Mouse (Mus musculus) thymus, postnatal 14 days (tissue): Measurements from ENCODE around the gene Psd.

Experiments used
- DNase-seq: peaks from one replicate; pipeline ENCODE4 v3.0.0; 2021

The Psd gene

DNA sequence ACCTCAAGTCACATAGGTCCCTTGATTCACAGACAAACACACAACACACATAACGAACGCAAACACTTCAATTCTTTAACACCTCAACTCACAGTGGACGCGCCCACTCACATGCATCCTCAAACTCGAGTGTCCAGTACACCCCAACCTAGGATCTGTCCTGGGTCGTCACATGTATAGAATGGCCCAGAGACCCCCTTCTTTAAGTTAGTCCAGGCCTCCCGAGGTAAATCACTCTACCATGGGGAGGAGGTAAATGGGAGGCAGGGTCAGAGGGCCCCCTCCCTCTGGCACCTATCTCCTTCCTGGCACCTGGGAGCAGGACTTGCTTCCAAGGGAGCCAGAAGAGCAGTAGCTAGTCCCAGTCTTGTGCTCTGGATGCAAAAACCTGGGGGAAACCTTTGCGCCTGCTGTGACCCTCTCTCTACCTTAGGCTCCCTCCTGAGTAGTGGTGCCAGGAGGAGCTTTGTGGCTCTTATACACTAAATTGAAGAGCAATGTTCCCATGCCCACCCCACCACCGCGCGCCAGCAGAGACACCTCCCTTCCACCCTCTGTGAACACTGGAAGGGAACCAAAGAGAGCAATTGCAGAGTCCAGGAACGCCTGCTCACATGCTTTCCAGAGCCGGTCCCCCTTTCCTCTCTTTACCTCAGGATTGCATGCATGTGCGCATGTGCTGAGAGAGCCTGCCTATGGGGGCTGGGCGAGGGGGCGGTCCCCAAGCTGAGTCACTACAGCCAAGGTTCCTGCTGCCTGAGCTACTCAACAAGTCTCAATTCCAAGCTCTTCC lies 8.2 kb downstream of the Psd start:
- no peak for DNase-seq

DNA sequence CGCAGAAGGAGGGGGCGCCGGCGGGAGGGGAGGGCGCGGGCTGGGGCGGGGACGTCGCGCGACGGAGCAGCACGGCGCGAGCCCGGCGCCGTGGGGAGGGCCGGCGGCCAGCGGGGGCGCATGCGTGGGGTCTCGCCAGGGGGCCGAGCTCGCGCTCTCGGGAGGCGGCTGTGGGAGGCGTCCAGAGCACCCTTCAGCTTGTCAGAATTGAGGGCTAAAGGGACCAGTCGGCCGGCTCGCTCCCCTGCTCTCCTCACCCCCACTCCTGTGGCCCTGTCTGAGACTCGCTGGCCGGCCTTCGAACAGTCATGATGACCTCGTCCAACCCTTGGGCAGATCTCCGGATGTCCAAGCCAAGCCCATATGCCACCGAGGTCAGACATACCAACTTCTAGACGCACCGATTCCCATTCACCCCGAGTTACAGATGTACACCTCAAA lies 8.9 kb downstream of the Psd start:
- DNase-seq, result no peak

DNA sequence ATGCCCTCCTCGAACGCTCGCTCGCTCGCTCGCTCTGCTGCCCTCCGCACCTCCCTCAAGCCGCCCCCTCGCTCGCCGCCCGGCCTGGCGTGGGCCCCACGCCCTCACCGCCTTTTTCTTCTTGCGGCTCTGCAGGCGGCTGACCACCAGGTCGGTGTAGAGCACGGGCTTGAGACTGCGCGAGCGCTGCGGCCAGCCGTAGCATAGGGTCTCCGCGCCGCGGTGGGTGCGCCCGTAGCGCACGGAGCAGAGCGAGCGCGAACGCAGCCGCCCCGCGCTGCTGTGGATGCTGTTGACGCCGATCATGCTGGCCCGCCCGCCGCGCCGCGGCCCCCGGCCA lies 9.4 kb downstream of the Psd start:
- no peak for DNase-seq

- no peak for DNase-seq
Observed at GRCm38 (mm10) chr19:46316846-46317545, 10.0 kb downstream of the Psd start.

DNA sequence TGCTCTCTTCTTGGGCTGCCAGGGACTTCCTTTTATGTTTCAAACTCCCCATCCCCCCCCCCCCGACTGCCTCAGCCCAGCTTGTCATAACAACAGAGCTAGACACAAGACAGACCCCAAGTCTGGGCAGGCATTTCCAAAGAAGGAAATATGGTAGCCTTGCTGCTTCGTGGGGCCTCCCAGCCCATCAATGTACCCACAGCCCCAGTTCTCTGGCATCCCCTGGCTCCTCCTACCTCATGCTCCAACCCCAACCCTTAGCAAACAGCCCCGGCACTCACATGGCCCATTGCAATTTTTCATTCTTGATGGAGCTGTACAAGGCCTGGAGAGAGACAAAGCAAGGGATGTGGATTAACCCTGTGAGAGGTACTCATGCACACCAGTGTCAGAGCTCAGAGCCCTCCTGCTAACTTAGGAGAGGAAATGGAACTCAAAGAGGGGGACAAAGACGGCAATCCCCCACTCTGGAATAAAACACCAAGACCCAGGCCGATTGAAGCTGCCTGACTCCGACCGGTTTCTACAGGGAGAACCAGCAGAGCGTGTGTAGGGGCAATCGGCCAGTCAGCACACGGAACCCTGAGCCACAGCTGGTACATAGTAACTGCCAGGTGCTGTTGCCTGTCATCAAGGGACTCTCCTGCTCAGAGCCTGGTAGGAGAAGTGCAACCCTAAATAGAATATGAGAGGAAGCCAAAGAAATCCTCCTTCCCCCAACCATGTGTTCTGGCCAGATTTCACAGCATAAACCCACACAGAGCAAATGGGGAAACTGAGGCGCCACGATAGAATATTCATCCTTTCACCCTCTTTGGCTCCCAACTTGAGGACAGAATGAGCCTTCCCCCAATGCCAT lies 11.0 kb downstream of the Psd start:
- DNase-seq, result no peak

DNA sequence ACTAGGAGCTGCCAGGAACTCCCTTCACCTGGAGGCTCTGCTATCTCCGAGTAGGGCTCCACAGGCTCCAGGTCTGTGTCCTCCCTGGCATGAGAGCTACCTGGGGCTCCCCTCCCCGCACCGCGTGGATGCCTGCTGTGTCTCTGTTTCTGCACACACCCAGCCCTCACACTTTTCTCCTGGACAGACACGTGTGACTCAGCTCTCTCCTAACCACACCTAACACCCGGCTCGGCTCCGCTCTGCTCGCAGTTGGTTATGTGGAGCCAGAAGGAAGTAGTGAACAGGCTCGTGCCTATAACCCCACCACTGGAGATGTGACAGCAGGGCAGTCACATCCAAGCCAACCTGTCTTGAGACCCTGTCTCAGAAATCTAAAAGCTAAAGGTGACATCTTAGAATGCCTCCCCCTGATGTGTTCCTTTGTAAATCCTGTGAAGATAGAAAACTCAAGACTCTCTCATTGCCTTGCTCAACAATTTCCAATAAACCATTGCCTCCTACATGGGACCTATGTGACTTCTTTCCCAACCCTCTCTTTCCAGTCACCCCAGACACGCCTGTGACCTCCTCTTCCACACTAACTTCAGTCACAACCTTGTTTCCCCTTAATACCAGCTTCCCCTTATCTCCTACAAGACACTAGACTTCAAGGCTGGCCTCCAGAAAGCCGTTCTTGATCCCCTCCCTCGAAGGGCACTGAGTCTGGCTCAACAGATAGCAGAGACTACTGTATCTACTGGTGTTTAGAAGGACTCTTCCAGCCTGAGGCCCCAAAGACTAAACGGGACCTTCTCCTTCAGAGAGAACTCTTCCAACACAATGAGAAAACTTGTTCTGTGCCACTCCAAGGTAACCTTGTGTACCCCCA lies 11.8 kb downstream of the Psd start:
- DNase-seq, result peak; percentile 2

GRCm38 (mm10) chr19:46314151-46314601 lies 12.8 kb downstream of the Psd start:
- DNase-seq, result no peak

DNA sequence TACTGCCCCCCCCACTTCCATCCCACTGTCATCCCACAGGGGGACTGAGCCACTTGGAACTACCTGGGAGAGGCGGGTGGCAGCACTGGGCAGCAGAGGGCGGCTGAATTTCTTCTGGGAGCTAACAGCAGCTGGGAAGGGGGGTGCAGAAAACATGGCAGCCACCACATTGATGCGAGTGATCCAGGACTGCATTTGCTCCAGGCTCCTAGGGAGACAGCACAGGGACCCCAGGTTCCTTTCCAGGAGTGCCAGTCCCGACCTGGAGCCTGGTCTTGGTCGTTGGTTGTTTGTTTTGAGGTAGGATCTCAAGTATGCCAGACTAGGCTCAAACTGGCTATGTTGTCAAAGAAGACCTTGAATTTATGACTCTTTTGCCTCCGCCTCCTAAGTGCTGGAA lies 13.4 kb downstream of the Psd start:
- peak; percentile 2 for DNase-seq

- peak; percentile 3 for DNase-seq
Observed at GRCm38 (mm10) chr19:46313116-46313515, 13.8 kb downstream of the Psd start.

GRCm38 (mm10) chr19:46312566-46312965 lies 14.4 kb downstream of the Psd start:
- DNase-seq, result no peak

- DNase-seq, result no peak
Observed at GRCm38 (mm10) chr19:46311341-46311740, 15.6 kb downstream of the Psd start.

DNA sequence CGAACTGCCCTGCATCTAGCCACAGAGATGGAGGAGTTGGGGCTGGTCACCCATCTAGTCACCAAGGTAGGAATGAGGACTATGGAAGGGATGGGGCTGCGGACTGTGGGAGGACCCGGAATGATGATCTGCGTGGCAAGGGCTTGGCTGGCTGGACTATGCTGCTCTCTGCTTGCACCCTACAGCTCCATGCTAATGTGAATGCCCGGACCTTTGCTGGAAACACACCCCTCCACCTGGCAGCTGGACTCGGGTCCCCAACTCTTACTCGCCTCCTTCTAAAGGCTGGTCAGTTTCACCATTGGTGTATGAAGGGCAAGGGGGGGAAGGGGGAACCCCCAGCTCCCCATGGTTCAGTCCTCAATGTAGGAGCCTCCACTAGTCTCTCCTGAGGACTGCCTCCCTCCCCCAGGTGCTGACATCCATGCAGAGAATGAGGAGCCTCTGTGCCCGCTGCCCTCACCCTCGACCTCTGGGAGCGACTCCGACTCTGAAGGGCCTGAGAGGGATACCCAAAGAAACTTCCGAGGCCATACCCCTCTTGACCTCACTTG lies 16.6 kb downstream of the Psd start:
- DNase-seq, result peak; percentile 3

DNA sequence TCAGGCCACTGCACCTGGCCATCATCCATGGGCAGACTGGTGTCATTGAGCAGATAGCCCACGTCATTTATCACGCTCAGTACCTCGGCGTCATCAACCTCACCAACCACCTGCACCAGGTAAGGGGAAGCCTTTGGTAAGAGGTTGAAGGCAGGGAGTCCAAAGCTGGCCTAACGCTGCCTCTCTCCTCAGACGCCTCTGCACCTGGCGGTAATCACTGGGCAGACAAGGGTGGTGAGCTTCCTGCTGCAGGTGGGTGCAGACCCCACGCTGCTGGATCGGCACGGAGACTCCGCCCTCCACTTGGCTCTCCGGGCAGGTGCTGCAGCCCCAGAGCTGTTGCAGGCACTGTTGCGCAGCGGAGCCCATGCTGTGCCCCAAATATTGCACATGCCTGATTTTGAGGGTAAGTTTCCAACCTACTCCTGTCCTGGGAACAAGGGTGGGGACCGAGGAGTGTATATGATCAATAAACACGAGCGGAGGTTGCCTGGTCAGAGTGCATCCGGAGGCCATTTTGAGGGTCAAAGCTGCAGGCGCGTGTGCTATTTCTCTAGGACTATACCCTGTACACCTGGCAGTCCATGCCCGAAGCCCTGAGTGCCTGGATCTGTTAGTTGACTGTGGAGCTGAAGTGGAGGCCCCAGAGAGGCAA lies 17.2 kb downstream of the Psd start:
- DNase-seq, result peak; percentile 1

DNA sequence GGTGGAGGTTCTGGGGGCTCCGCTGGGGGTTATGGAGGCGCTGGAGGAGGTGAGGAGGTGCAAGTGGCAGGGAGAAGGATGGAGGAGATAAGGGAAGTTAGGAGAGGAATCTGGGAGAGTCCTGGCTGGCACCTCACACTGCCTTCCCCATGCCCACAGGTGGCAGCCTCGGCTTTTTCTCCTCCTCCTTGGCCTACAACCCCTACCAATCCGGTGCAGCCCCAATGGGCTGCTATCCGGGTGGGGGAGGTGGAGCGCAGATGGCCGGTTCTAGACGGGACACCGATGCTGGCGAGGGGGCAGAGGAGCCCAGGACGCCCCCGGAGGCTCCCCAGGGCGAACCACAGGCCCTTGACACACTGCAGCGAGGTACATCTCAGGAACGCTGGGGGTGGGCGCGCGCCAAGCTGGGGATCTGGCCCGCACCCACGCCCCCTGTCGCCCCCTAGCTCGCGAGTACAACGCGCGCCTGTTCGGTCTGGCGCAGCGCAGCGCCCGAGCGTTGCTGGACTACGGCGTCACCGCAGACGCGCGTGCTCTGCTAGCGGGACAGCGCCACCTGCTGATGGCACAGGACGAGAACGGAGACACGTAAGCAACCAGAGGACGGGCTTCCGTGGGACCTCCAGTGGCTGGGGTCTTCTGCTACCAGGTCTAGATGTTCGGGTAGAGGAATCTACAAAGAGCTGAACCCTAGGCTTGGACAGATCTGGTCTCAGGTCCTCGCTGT lies 18.1 kb downstream of the Psd start:
- DNase-seq, result peak; percentile 91

- no peak for DNase-seq
Observed at GRCm38 (mm10) chr19:46308303-46308702, 18.7 kb downstream of the Psd start.

DNA sequence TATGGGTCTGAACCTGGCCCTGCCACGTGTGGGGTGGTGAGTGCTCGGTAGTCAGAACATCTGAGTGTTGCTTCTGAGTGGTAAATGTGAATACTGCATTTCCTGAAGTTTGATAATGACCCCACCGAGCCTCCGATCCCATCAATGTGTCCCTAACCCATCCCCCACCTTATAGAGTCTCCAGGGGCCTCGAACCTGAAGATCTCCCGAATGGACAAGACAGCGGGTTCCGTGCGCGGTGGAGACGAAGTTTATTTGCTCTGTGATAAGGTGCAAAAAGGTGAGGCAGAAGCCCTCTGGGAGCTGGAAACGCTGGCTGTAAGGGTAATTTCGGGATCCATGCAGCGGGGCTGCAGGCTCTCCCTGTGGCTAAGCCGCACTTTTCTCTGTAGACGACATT lies 19.2 kb downstream of the Psd start:
- DNase-seq, result no peak

DNA sequence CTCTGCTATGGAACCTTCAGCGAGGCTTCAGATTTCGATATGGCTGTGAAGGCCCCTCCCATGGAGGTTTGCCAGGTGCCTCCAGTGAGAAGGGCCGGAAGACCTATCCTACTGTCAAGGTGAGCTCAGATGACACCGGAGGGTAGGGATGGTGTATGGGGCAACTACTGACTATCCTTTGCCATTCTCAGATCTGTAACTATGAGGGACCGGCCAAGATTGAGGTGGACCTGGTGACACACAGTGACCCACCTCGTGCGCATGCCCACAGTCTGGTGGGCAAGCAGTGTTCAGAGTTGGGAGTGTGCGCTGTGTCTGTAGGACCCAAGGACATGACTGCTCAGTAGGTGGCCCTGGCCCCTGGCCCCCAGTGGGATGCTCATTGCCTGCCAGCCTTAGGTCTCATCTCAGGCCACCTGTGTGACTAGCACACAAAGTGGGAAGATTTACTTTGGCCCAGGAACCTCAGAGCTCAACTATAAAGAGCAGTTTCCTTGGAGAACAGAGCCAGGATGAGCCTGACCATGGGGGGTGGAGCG lies 20.1 kb downstream of the Psd start:
- DNase-seq, result no peak

- no peak for DNase-seq
Observed at GRCm38 (mm10) chr19:46306268-46306610, 20.7 kb downstream of the Psd start.

DNA sequence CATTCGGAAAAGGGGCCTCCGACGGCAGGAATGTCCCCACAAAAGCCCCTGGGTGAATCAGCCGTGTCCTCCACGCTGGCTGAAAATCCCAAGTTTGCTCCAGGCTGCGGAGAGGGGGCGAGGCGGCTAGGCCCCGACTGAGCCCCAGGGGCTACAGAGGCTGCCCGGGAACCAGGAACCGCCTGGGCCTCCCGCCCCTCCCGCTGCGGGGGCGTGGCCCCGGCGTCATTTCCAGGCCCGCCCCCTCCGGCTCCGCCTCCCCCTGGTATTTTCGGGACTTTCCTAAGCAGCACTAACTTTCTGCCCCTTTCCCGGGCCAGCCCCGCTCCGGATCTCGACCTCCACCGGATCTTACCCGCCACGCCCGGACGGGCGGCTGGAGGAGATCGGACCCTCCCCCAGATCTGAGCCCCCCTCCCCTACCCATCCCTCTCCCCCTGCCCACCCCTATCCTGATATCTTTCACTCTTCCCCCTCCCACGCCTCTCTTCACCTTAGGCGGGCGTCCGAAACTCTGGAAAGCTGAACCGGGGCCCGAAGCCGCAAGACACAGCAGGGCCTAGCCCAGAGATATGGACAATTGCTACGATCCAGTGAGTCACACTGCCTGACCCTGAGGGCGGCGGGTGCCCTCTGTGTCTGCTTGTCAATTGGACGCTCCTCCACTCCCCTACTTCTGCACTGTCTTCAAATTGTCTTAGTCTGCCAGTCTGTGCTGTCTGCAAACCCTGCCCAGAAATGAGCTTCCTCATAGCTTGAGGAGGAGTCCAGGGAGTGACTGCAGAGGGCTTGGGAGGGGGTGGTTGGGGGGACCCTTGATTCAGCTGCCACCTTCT lies 21.3 kb downstream of the Psd start:
- DNase-seq, result peak; percentile 93

DNA sequence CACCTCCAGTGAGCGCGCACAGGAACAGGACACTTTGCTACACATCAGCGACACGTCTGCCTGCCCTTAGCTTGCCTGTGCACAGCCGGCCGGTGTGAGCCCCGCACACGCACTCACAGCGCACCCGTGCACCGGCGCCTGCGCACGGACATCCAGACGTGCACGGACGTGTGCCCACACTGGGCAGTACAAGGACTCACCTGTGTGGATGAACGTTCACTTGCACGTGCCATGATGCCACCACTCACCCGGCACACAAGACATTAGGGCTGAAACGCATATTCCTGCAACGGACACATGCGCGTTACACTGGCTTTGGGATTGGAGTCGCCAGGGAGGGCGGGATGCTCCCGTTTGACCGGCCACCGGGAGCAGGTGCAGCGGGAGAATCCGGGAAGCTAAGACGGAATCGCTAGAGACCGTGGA lies 22.0 kb downstream of the Psd start:
- no peak for DNase-seq
